Mouse (Mus musculus) heart, adult 2 months (tissue): ENCODE measurements around the gene Gm12184.

Experiments used
- CTCF ChIP-seq: fragments of 200-600 bp; IDR thresholded peaks from 2 replicates; pipeline ENCODE4 v1.8.1; 2022; ENCODE audit warnings: antibody characterized with exemption, mild to moderate bottlenecking, moderate library complexity
- POLR2A ChIP-seq: fragments of 200-500 bp; IDR thresholded peaks from 2 replicates; pipeline ENCODE4 v1.6.1; 2011; ENCODE audit warnings: mild to moderate bottlenecking, low read depth, low read length, control low read depth; ENCODE audit not compliant: insufficient read depth

GRCm38 (mm10) chr11:48777303-48777702 lies 49.2 kb downstream of the Gm12184 start:
- TF ChIP-seq POLR2A (no peak), CTCF (no peak)
